Mouse (Mus musculus) c-Kit-positive CD71-negative TER-119-negative erythroid progenitor cells, embryonic 14.5 days (primary cell): ENCODE measurements around the gene Tmppe.

ENCODE experiments used
- DNase-seq: peaks from one replicate; pipeline ENCODE4 v3.0.0-alpha.2; 2013; ENCODE audit warnings: low read depth

Gene Tmppe

GRCm38 (mm10) chr9:114443351-114443750, 42.4 kb downstream of the Tmppe start:
- no peak for DNase-seq

- DNase-seq = no peak
Observed at GRCm38 (mm10) chr9:114446887-114447286, 46.0 kb downstream of the Tmppe start.

GRCm38 (mm10) chr9:114448700-114449099, 47.8 kb downstream of the Tmppe start:
- no peak for DNase-seq

DNA sequence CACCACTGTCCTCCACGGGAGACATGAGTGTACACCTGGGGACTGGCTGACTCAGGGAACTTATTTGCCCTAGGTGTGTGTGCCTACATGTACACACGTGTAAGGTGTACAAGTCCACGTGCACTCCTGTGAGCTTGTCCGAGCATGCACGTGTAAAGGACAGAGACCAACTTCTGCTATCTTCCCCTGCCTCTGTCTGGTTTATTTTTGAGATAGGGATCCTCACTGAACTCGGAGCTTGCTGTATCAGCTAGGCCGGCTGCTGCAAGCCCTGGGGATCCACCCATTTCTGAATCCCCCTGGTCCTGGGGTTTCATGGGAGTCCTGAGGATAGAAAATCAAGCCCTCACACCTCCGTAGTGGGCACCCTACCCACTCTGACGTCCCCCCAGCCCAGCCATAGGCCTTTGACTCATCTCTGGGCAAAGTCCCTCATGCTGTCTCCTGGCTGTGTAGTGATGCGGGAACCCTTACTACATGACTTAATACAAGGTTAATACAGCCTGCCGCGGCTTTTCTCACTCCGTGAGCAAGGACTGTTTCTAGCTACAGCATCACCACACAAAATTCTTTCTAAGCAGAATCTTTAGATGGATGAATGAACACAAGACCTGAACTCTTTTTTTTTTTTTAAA, 48.3 kb downstream of the Tmppe start:
- DNase-seq = no peak

DNA sequence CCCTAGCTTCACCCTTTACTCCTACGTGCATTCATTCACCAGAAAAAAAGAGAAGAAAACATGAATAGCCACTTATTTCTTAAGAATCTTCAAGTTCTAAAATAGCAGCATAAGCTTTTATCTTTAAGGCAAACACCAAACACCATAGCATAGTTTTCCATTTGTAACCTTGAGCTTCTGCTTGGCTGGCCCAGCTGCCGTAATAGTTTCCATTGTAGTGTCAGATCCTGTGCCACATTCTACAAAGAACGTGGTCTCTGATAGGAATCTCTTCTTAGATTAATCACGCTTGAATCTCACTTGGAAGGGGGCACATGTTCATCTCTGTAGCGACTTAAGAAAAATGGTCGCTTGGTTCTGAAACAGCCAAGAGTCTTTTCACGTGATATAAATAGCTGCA, 50.7 kb downstream of the Tmppe start:
- no peak for DNase-seq

DNA sequence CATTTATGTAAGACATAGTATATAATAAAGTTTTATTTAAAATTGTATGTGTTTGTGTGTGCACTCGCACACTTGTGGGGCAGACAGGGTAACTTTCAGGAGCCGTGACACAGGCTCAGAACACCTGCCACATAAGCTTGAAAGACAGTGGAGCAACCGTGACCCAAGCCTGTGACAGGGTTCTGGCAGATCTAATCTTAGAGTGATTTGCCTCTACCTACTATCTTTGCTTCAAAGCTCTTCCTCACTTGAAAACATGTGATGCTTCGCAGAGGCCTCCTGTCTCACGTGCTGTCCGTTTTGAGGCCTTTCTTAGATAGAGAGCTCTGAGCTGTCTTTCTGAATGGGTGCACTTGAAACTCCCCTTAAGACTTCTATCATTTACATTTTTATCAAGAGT, 51.5 kb downstream of the Tmppe start:
- no peak for DNase-seq

- no peak for DNase-seq
Observed at GRCm38 (mm10) chr9:114455420-114455819, 54.5 kb downstream of the Tmppe start.
